Mouse (Mus musculus) ovary, adult 18-20 months (tissue): ENCODE data around the gene Trmt13.
A peak's percentile ranks its signal among the peaks of the same experiment; 100 is the strongest.
"Not testable (repeated sequence)": the region's sequence is repeated elsewhere in the genome, so short reads cannot be mapped to it uniquely, and the experiment has no call there.

Experiments used
- DNase-seq: peaks from one replicate; pipeline ENCODE4 v3.0.0; 2022; ENCODE audit warnings: low spot score, mixed read lengths

Trmt13 gene

GRCm38 (mm10) chr3:116634091-116634490 is 19.7 kb upstream of the Trmt13 start:
- no peak for DNase-seq

- DNase-seq, result no peak
These were observed 18.6 kb upstream of the Trmt13 start for GRCm38 (mm10) chr3:116632971-116633370.

GRCm38 (mm10) chr3:116631459-116631858 is 17.1 kb upstream of the Trmt13 start:
- no peak for DNase-seq

GRCm38 (mm10) chr3:116622641-116623040 is 8.3 kb upstream of the Trmt13 start:
- DNase-seq, result no peak

GRCm38 (mm10) chr3:116620636-116621370 is 6.4 kb upstream of the Trmt13 start:
- no peak for DNase-seq

GRCm38 (mm10) chr3:116618855-116619254 is 4.5 kb upstream of the Trmt13 start:
- no peak for DNase-seq

- DNase-seq, result no peak
These were observed 1.1 kb upstream of the Trmt13 start for GRCm38 (mm10) chr3:116615318-116616068.

- DNase-seq, result no peak
These were observed 9.8 kb downstream of the Trmt13 start for GRCm38 (mm10) chr3:116604570-116604969.

GRCm38 (mm10) chr3:116601781-116602180 is 12.6 kb downstream of the Trmt13 start:
- DNase-seq, result no peak

GRCm38 (mm10) chr3:116601005-116601404 is 13.4 kb downstream of the Trmt13 start:
- DNase-seq, result no peak

- DNase-seq, result no peak
These were observed 14.7 kb downstream of the Trmt13 start for GRCm38 (mm10) chr3:116599705-116600104.

GRCm38 (mm10) chr3:116595603-116595991 is 18.8 kb downstream of the Trmt13 start:
- no peak for DNase-seq

- DNase-seq, result peak; percentile 93
These were observed 19.4 kb downstream of the Trmt13 start, which contains the start of gene Sass6 for GRCm38 (mm10) chr3:116594728-116595602. TSS of gene Sass6 (plus strand) at chr3:116594982.

- peak; percentile 4 for DNase-seq
These were observed 20.2 kb downstream of the Trmt13 start for GRCm38 (mm10) chr3:116594076-116594727.

GRCm38 (mm10) chr3:116582201-116582600 is 32.2 kb downstream of the Trmt13 start:
- no peak for DNase-seq

- no peak for DNase-seq
These were observed 37.1 kb downstream of the Trmt13 start for GRCm38 (mm10) chr3:116577286-116577685.

- DNase-seq, result no peak
These were observed 43.8 kb downstream of the Trmt13 start for GRCm38 (mm10) chr3:116570628-116571027.

GRCm38 (mm10) chr3:116563095-116563492 is 51.3 kb downstream of the Trmt13 start:
- no peak for DNase-seq

GRCm38 (mm10) chr3:116562408-116563094 is 51.8 kb downstream of the Trmt13 start, which contains the start of gene Lrrc39:
TSS of gene Lrrc39 (plus strand) at chr3:116562973.
- no peak for DNase-seq

- DNase-seq, result not testable (repeated sequence)
These were observed 53.1 kb downstream of the Trmt13 start for GRCm38 (mm10) chr3:116561315-116561714.

GRCm38 (mm10) chr3:116551362-116551761 is 63.0 kb downstream of the Trmt13 start:
- no peak for DNase-seq
